Mouse (Mus musculus) kidney, embryonic 15.5 days (tissue): ENCODE results near the gene Nmd3. TPM values are rescaled to one million over a fixed set of nuclear protein-coding genes. Genes with fewer than 3 reads are reported as not detected.

ENCODE experiments used
- ATAC-seq: fragments of 200-750 bp; cut with Nextera tagmentation; replicated peaks from 2 replicates; pipeline ENCODE4 v1.8.0; 2017; ENCODE audit warnings: moderate TSS enrichment; ENCODE audit not compliant: low FRiP score
- H3K27ac ChIP-seq: fragments of 300-500 bp; sonication (generic); 2 replicates; pipeline ENCODE4 v1.5.1; 2015; ENCODE audit warnings: mild to moderate bottlenecking, inconsistent platforms
- H3K27me3 ChIP-seq: fragments of 300-500 bp; sonication (generic); 2 replicates; pipeline ENCODE4 v1.6.1; 2015; ENCODE audit warnings: inconsistent platforms
- H3K36me3 ChIP-seq: fragments of 300-500 bp; sonication (generic); 2 replicates; pipeline ENCODE4 v1.6.1; 2015; ENCODE audit warnings: inconsistent platforms
- H3K4me1 ChIP-seq: fragments of 300-500 bp; sonication (generic); 2 replicates; pipeline ENCODE4 v1.6.1; 2015; ENCODE audit warnings: inconsistent platforms
- H3K4me2 ChIP-seq: fragments of 300-500 bp; sonication (generic); 2 replicates; pipeline ENCODE4 v1.6.1; 2015; ENCODE audit warnings: moderate library complexity, mild to moderate bottlenecking, inconsistent platforms
- H3K4me3 ChIP-seq: fragments of 300-500 bp; sonication (generic); replicated peaks from 2 replicates; pipeline ENCODE4 v1.5.1; 2015; ENCODE audit warnings: mild to moderate bottlenecking, inconsistent platforms
- H3K9ac ChIP-seq: fragments of 300-500 bp; sonication (generic); 2 replicates; pipeline ENCODE4 v1.6.1; 2015; ENCODE audit warnings: mild to moderate bottlenecking, inconsistent platforms
- H3K9me3 ChIP-seq: fragments of 300-500 bp; sonication (generic); replicated peaks from 2 replicates; pipeline ENCODE4 v1.6.1; 2016; ENCODE audit warnings: inconsistent platforms
- WGBS: fragments of 180-500 bp; shearing (Covaris S2); methylation state at CpG from one replicate; pipeline ENCODE4 v1.1.7; 2015; ENCODE audit warnings: mixed read lengths; 5-methylcytosine and 5-hydroxymethylcytosine counted together
- polyA plus RNA-seq: library from polyadenylated mRNA; unstranded; fragments of >200 nt; fragmentation: Nextera tagmentation; extraction: Ambion mirVana; gene quantifications from 2 replicates; pipeline ENCODE4 v1.2.1, GENCODE M21; 2015

The Nmd3 gene
- polyA plus RNA-seq: 145 TPM in 2 replicates

GRCm38 (mm10) chr3:69721814-69722186 lies at the start of gene Nmd3:
TSS of gene Nmd3 (plus strand) at chr3:69721985.
- Histone ChIP-seq H3K9me3 (no peaks in the 10 kb centered on the region), H3K36me3 (peaks cover 10% of the 10 kb centered on the region; the same call in 1 of the 2 replicates), H3K4me2 (peak within 1 kb of the TSS; percentile 82), H3K27ac (peak within 1 kb of the TSS; percentile 94), H3K27me3 (no peaks in the 10 kb centered on the region), H3K4me1 (peaks cover 14% of the 10 kb centered on the region), H3K4me3 (peak within 1 kb of the TSS; percentile 82), H3K9ac (peak within 1 kb of the TSS; percentile 81)
- under 1% methylated on average over 33 of the region's 33 CpGs for WGBS
- ATAC-seq: peak; percentile 97

GRCm38 (mm10) chr3:69673351-69673750 lies 48.4 kb upstream of the Nmd3 start:
- no peak overlapping the region for H3K4me3 ChIP-seq
- H3K4me2 ChIP-seq: no peak overlapping the region
- no peak for ATAC-seq
- no peaks in the 10 kb centered on the region for H3K4me1 ChIP-seq
- H3K27me3 ChIP-seq: no peaks in the 10 kb centered on the region
- no peaks in the 10 kb centered on the region for H3K36me3 ChIP-seq
- H3K9ac ChIP-seq: no peak overlapping the region
- no peak overlapping the region for H3K27ac ChIP-seq
- 94% methylated on average over 10 of the region's 10 CpGs for WGBS
- H3K9me3 ChIP-seq: no peaks in the 10 kb centered on the region

GRCm38 (mm10) chr3:69674206-69674605 lies 47.6 kb upstream of the Nmd3 start:
- Histone ChIP-seq H3K36me3 (no peaks in the 10 kb centered on the region), H3K27me3 (no peaks in the 10 kb centered on the region), H3K9ac (no peak overlapping the region), H3K4me2 (no peak overlapping the region), H3K9me3 (no peaks in the 10 kb centered on the region), H3K27ac (no peak overlapping the region), H3K4me3 (no peak overlapping the region), H3K4me1 (no peaks in the 10 kb centered on the region)
- ATAC-seq: no peak
- WGBS: 65% methylated on average over 3 of the region's 3 CpGs

- 34% methylated on average over 1 of the region's 1 CpGs for WGBS
- no peak overlapping the region for H3K4me3 ChIP-seq
Observed at GRCm38 (mm10) chr3:69689791-69690190, 32.0 kb upstream of the Nmd3 start.

GRCm38 (mm10) chr3:69690939-69691338 lies 30.8 kb upstream of the Nmd3 start:
- Histone ChIP-seq H3K4me2 (no peak overlapping the region), H3K27ac (no peak overlapping the region), H3K27me3 (no peaks in the 10 kb centered on the region), H3K36me3 (no peaks in the 10 kb centered on the region), H3K9me3 (no peaks in the 10 kb centered on the region), H3K4me1 (no peaks in the 10 kb centered on the region), H3K4me3 (no peak overlapping the region), H3K9ac (no peak overlapping the region)
- ATAC-seq: no peak
- WGBS: 88% methylated on average over 2 of the region's 2 CpGs

More at GRCm38 (mm10) chr3:69689791-69690190, 32.0 kb upstream of the Nmd3 start:
- ATAC-seq: no peak
- Histone ChIP-seq H3K4me1 (no peaks in the 10 kb centered on the region), H3K36me3 (no peaks in the 10 kb centered on the region), H3K9me3 (no peaks in the 10 kb centered on the region), H3K9ac (no peak overlapping the region), H3K27ac (no peak overlapping the region), H3K27me3 (no peaks in the 10 kb centered on the region), H3K4me2 (no peak overlapping the region)

- Histone ChIP-seq H3K9ac (no peak overlapping the region), H3K27me3 (no peaks in the 10 kb centered on the region), H3K36me3 (no peaks in the 10 kb centered on the region), H3K27ac (no peak overlapping the region), H3K4me2 (no peak overlapping the region), H3K9me3 (no peaks in the 10 kb centered on the region), H3K4me1 (no peaks in the 10 kb centered on the region), H3K4me3 (no peak overlapping the region)
- 44% methylated on average over 6 of the region's 6 CpGs for WGBS
- ATAC-seq: no peak
Observed at GRCm38 (mm10) chr3:69699851-69700500, 21.8 kb upstream of the Nmd3 start.

GRCm38 (mm10) chr3:69701905-69702304 lies 19.9 kb upstream of the Nmd3 start:
- Histone ChIP-seq H3K9me3 (no peaks in the 10 kb centered on the region), H3K27me3 (no peaks in the 10 kb centered on the region), H3K9ac (no peak overlapping the region), H3K4me3 (no peak overlapping the region), H3K36me3 (no peaks in the 10 kb centered on the region), H3K4me1 (no peaks in the 10 kb centered on the region), H3K27ac (no peak overlapping the region), H3K4me2 (no peak overlapping the region)
- WGBS: 38% methylated on average over 1 of the region's 1 CpGs
- no peak for ATAC-seq

GRCm38 (mm10) chr3:69702421-69702820 lies 19.4 kb upstream of the Nmd3 start:
- no peak overlapping the region for H3K4me3 ChIP-seq
- H3K27ac ChIP-seq: no peak overlapping the region
- H3K4me2 ChIP-seq: no peak overlapping the region
- H3K27me3 ChIP-seq: no peaks in the 10 kb centered on the region
- no peaks in the 10 kb centered on the region for H3K36me3 ChIP-seq
- no peak for ATAC-seq
- H3K9me3 ChIP-seq: no peaks in the 10 kb centered on the region
- no peak overlapping the region for H3K9ac ChIP-seq
- no peaks in the 10 kb centered on the region for H3K4me1 ChIP-seq

- no peaks in the 10 kb centered on the region for H3K4me1 ChIP-seq
- peak; percentile 46 for ATAC-seq
- H3K4me3 ChIP-seq: no peak overlapping the region
- no peak overlapping the region for H3K4me2 ChIP-seq
- H3K36me3 ChIP-seq: no peaks in the 10 kb centered on the region
- H3K27ac ChIP-seq: no peak overlapping the region
- H3K9ac ChIP-seq: no peak overlapping the region
- H3K9me3 ChIP-seq: no peaks in the 10 kb centered on the region
- no peaks in the 10 kb centered on the region for H3K27me3 ChIP-seq
- 63% methylated on average over 12 of the region's 12 CpGs for WGBS
Observed at GRCm38 (mm10) chr3:69709043-69709929, 12.5 kb upstream of the Nmd3 start.

- Histone ChIP-seq H3K4me2 (no peak overlapping the region), H3K9me3 (no peaks in the 10 kb centered on the region), H3K27ac (no peak overlapping the region), H3K4me3 (no peak overlapping the region), H3K4me1 (no peaks in the 10 kb centered on the region), H3K36me3 (no peaks in the 10 kb centered on the region), H3K27me3 (no peaks in the 10 kb centered on the region), H3K9ac (no peak overlapping the region)
- 50% methylated on average over 8 of the region's 8 CpGs for WGBS
- ATAC-seq: no peak
Observed at GRCm38 (mm10) chr3:69711907-69712600, 9.7 kb upstream of the Nmd3 start.

- Histone ChIP-seq H3K36me3 (no peaks in the 10 kb centered on the region), H3K9ac (no peak overlapping the region), H3K27ac (no peak overlapping the region), H3K4me1 (no peaks in the 10 kb centered on the region), H3K4me2 (no peak overlapping the region), H3K9me3 (no peaks in the 10 kb centered on the region), H3K27me3 (no peaks in the 10 kb centered on the region), H3K4me3 (no peak overlapping the region)
- ATAC-seq: no peak
- WGBS: 88% methylated on average over 6 of the region's 6 CpGs
Observed at GRCm38 (mm10) chr3:69717476-69717875, 4.3 kb upstream of the Nmd3 start.
